Mouse (Mus musculus) T-helper 17 cell (primary cell): ENCODE results near the gene Smad1.

Experiments
- in situ Hi-C, 2 experiments: fragments of 300-600 bp; cut with MboI, MseI; formaldehyde crosslinking; loops; 1 replicate in 1 of 2; 2 replicates in 1 of 2; pipeline ENCODE4 v1.15.1; 2025; ENCODE audit warnings: high pct_unique_total_duplicates in 2 of 2

Smad1 gene

DNA sequence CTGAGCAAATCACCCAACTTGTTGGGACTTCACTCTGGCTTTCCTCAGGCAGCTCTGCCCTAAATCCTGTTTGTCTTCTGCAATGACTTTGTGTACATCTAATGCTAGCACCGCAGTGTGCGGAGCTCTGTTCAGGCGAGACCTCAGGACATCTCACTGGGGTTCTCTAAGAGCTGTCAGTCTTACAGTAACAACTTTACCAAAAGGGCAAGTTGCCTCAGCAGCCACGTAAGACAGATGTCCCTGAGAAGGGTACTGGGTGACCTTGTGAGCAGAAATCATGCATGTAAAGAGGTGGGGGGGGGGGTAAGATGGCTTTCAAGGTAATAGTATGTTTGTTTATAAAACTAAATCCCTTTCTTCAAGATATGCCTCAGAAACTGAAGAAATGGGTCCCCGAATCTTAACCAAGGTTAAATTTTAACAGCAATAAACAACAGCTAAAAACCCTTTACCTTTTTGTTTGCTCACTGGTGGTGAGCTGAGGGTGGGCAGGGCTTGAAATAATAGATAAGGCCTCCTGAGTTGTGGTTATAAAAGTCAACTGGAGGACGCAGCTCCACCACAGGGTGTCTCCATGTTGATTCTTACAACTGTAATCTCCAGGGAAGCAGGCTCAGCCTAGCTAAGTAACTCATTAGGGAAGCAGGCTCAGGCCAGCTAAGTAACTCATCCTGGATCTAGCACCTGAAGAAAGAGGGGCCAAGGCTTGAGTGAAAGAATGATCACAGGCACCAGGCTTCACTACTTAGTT is 38.4 kb downstream of the Smad1 start:
- in situ Hi-C loops = no loop called here

DNA sequence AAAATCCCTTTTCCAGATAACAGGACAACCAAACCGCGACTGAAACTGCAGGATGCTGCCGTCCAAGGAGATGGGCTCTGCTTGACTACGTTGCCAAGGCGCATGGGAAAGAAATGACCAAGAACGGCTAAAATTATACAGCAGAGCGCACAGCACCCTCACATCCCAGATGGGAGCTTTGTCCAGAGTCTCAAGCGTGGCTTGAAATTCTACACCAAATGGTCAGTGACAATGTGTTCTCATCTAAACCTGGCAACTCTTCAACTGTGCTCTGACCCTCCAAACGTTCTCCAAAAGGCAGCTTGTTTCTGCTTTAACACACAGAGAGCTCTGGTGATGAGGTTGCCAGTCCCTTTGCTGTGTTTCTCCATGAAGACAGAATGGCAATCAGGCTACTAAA is 39.0 kb downstream of the Smad1 start:
- in situ Hi-C loops = no loop called here

DNA sequence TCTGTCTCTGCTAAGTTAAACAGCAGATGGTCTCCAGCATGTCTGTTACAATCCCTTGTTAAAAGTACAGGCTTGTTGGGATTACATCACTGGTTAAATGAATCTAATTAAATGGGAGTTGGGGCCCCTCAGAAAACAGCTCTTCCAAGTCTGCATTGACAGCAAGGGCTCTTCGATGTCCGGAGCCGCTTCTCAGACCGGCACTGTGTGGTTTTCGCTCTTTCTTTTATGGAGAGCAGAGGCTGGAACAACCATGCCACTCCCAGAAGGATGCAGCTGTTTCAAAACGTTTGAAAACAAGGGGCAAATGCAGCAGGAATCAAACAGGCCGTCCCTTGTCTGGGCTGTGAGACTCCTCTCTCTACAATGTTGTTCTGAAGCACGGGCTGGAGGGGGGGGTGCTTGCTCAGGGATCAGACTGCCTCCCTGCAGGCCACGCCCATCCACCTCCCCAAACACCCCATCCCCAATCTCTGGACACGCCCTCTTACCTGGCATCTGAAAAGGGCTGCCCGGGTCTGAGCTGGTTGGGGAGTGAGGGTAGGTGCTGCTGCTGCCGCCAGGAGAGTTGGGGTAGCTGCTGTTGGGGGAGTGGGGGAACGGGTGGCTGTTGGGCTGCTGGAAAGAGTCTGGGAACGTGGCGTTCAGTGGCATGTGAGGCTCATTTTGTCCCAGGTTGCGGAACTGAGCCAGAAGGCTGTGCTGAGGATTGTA is 43.4 kb downstream of the Smad1 start:
- in situ Hi-C loops = no loop called here

DNA sequence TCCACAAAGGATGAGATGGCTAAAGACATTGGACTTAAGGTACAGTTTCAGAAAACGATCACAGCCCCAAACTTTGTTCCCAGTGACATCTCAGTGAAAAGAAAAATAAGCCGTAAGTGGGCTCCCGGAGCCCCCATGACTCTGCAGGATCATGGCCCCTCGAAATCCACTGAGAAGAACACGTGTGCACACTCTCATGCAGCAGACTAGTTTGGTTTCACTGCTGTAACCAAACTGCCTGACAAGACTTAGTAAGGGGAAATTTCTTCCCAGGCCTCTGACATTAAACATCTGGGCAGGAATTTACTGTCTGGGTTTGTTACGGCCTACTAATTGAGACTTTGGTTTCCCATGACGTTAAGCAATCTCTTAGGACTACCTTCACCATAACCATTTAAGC is 45.3 kb downstream of the Smad1 start:
- in situ Hi-C loops = no loop called here

DNA sequence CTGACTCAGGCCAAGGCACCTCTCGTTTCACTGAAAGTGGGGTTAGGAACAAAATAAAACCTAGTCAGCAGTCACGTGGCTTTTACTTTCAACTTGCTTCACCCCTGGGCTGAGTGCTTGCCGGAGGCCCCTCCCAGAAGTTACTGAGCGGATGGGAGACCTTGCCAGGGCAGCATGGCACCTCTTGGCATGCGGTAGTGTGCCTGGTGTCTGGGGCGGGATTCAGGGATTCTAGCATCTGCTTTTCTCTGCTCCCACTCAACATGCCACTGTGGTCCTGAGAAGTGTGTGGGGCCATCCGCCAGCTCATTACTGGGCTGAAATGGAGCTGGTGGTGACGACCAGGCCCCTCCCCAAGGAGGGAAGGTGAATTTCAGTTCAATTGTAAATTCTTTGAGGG is 47.4 kb downstream of the Smad1 start:
- in situ Hi-C loops = no loop called here

DNA sequence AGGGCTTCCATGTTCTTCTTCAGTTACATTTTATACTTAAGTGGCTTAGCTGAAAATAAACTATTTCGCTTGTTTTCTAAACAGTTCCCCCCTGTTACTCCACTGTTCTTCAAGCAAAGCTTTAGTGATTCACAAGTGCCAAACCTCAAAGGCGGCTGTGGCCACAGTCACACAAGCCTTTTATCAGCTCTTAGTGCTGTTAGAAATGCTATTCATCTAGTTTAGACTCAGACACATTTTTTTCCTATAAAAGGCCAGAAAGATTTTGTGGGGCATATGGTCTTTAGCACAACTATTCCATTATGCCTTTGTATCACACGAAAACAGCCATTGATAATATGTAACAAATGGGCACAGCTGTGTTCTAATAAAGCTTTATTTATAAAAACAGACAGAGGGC is 48.5 kb downstream of the Smad1 start:
- in situ Hi-C loops = no loop called here

DNA sequence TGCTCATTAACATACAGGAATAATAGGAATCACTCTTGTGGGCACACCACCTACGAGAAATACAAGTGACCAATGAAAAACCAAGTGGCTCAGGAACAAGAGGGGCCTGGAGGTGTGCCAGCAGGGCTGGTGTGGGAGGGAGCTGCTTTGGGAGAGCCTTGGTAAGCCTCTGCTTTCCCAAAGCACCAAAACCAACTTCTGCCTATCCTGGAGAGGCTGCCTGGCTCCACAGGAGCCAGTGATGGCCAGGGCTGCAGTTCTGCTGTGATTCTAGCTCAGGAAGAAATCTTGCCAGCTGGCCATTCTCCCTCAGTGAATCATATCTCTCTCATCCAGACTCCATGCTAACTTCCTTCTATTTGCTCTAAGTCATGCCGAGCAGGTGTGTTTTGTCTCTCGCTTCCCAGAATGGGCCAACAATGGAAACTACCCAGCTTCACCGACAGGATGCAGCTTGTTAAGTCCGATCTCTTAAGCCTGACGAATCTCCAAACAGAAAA is 49.2 kb downstream of the Smad1 start:
- in situ Hi-C loops = no loop called here

DNA sequence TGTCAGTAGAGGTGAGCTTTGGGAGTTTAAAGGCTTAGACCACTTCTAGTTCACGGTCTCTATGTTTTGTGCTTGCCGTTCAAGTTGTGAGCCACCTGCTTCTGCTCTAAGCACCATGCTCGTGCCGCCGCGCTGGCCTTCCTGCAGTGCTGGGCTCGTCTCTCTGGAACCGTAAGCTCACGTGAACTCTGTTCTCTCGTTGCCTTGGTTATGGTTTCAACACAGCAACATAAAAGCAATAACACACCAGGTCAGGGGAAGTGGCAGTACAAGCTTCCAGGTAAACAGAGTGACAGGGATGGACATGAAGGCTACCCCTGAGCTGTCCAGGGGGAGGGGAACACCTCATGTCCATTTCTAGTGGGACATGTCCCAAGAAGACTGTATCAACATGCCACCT is 52.9 kb downstream of the Smad1 start:
- in situ Hi-C loops = loop anchor here in 1 of 2 experiments (10.0 kb wide), 1 partner anchor 1142 kb away; no protein-coding TSS in a partner anchor

DNA sequence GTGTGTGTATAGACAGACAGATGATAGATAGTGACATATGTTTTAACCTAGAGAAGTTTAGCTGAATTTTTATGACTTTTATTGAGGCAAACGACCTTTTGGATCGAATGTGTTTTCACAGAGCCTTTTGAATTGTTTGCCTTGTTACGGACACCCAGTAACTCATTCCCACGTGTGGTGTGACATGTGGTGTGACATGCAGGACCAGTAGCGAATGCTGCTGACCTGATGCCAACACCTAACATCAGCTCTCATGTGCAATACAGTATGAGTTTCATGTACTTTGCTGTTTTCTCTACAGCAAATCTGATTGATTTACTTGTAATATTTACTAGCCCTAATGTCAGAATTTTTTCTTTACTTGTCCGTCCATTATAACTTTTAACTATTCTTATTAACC is 53.5 kb downstream of the Smad1 start:
- in situ Hi-C loops = loop anchor here in 1 of 2 experiments (10.0 kb wide), 1 partner anchor 1141 kb away; no protein-coding TSS in a partner anchor

DNA sequence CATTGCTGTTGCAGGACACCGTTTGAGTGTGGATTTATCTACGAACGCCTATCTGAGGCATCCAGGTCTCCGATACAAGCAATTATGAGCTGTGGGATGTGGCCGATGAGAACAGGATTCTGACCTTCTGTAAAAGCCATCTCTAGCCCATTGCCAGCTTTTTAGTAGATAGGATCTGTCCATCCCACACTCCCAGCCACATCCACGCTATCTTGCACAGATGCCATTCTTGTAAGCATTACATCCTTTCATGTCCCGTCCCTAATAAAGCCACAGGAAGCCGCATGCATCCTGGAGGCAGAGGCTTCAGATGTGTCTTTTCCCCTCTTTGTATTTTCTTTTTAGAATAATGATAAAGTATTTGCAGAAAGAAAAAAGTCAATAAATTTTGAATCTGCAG is 58.1 kb downstream of the Smad1 start:
- in situ Hi-C loops = loop anchor here in 1 of 2 experiments (10.0 kb wide), 1 partner anchor 1136 kb away; no protein-coding TSS in a partner anchor

DNA sequence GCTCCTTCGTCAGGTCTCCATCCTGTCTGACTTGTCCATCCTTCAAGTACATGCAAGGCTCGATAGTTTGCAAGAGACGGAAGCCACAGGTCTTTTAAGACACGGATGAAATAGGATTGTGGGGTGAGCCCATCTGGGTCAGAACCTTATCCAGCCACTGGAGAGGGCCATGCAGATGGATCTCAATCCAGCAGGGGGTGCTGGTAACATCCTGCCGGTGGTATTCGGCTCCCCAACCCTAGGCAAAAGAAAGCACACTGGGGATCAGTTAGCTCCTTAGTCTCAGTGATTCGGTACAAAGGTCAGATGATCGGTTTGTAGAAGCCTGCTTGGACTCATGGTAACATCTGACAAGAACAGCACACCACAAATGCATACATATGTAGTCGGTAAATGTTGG is 59.8 kb downstream of the Smad1 start:
- in situ Hi-C loops = no loop called here

DNA sequence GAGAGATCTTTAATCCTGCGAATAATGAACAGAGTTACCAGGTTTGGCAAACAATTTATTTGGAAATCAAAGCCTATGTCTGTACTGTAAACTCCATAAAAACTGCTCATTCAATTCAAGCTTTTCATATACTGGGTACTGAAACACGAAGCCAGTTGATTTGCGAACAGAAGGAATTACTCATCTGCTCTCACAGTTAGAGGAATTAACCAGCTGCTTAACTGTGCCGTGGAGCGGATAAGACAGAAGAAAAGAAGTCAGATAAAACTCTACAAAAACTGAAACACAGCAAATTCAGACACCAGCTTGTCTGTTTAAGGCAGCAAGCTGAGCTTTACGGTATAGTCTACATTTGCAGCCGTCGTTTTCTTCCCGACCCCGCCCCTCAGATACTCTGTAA is 60.7 kb downstream of the Smad1 start:
- in situ Hi-C loops = no loop called here

DNA sequence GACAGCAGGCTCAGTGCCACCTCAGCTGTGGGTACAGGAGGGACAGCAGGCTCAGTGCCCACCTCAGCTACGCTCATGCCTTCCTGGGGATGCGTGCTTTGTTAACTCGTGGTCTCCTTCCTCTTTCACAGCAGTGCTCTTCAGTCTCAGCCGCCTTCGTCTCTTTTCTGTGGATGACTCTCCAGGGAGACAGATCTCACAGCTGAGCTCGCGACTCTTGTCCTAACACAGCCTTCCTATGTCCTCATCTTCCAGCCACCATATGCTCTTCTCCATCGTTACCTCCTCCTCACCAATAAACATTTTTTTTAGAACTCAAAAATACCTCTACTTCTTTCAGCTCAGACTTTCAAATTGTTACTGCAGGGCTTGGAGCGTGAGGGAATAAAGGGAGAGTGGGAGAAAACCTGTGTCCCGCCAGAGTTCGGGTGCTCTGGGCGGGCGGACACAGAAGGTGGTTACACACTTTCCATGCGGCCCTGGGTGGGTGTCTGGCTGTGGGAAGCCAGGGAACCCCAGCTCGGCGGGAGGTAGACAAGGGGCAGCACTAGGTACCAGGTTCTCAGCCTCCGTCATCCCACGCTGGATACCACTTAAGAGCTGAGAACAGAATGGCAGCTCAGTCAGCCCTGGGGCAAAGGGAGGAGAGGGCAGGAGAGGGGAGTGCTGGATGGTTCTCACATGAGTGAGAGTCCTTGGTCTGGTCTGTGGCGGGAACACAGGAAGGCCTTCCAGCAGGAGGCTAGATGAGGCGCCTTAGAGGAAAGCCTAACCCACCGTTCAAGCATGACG is 67.0 kb downstream of the Smad1 start:
- in situ Hi-C loops = no loop called here

DNA sequence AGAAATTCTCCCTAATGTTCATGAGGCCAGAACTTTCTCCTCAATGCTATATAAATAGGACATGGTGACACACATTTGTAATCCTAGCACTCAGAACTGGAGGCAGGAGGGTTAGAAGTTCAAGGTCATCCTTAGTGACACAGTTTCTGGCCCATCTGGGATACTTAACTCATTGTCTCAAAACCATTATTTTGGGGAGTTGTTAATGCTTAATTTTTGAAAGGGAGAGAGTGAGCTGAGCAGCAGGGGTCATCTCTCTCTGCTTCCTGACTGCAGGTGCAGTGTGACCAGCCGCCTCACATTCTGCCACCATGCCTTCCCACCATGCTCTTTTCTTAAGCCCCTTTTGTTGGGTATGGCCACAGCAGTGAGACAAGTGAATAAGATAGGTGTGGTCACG is 67.7 kb downstream of the Smad1 start:
- in situ Hi-C loops = no loop called here

DNA sequence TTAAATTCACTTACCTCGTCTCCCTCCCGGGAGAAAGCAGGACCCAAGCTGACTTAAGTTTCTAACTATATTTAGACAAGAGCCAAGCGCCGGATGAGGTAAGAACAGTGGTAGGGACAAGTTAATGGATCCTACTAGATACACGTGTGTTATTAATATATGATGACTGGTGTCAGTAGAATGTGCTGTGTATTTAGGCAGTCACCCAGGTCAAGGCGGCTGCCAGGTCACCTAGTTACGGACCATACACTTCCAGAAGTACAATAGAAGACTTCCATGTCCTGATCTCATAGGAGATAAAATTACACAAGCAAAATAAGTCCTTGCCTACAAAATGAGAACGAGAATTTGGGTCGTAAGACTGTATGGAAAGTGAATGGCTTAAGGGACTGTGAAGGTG is 68.3 kb downstream of the Smad1 start:
- in situ Hi-C loops = no loop called here

DNA sequence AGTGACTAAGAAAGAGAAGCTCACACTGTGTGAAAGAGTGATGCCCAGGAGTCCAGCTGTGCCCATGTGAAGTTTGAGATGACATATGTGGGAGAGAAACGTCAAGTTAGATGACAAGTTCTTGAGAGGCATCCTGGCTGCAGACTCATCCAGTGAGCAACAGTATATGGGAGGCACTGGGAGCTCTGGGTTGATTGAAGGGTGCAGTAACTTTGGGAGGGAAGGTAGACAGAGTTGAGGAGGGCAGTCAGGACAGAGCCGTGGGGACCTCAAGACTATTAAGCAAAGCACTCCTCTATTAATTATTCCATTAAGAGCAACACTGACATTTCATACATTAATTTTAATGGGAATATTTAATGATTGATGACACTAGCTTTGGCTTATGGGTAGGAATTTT is 69.6 kb downstream of the Smad1 start:
- in situ Hi-C loops = loop anchor here in 1 of 2 experiments (10.0 kb wide), 1 partner anchor 985 kb away; no protein-coding TSS in a partner anchor

DNA sequence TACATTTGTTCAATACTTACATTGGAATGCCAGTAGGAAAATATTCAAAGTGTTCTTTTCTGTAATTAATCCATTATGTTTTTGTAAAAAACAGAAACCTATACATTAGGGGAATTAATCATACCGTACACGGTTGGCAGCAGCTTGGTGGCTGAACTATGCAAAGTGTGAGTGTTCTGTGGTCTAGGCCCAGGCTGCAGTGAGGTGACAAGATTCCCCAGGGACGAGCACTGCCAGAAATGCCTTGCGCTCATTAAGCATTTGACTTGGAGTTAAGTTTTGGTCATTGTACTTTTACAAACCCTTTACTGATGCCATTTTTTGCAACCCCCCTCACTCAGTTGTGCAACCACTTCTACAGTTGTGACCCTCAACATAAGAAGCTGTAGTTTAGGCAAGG is 70.1 kb downstream of the Smad1 start:
- in situ Hi-C loops = loop anchor here in 1 of 2 experiments (10.0 kb wide), 1 partner anchor 986 kb away; no protein-coding TSS in a partner anchor

DNA sequence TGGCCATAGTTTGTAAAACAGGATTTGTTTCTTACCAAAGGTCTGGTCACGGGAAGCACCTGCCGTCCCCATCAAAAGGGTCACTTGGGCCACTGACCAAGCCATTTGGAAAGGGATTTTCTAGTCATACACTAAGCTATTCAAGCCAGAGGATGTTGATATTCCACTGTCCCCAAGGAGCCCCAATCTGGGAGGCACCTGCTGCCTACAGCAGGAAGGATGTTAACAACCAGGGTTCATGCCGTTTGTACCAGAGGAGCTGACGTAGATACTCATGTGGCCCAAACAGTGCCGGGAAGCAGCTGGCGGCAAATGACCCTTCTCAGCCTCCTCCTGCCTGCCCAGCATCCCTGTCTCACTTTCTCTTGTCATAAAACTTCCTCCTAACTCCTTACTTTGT is 73.8 kb downstream of the Smad1 start:
- in situ Hi-C loops = loop anchor here in 1 of 2 experiments (10.0 kb wide), 1 partner anchor 989 kb away; no protein-coding TSS in a partner anchor

DNA sequence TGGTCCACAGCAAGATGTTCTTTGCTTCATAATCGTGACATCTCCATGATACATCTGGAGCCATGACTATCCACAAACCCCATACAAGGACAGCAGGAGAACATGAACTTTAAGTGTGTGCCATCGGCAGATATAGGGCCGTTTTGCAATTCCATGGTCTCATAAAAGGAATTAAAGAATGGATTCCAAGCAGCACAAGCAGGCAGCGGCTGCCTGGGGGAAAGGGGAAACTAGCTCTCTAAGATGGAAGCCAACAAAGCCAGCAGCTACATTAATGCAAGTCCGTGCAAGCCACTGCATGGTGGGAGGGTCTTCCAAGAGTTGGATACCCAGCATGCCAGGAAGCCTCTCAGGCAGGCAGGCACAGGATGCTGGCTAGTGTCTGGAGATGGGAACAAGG is 74.4 kb downstream of the Smad1 start:
- in situ Hi-C loops = loop anchor here in 1 of 2 experiments (10.0 kb wide), 1 partner anchor 990 kb away; no protein-coding TSS in a partner anchor

DNA sequence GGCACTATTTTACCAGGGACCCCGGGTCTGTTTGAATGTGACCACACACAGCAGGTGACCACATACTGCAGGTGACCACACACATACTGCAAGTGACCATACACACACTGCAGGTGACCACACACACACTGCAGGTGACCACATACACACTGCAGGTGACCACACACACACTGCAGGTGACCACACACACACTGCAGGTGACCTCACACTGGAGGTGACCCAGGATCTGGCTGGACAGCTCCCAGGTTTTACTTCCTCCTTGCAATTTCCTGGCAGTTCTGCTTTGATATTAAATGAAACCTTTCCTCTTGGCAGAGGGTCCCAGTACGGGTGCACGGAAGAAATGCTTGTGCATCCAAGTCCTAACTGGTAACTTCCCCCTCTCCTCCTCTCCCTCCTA is 75.3 kb downstream of the Smad1 start:
- in situ Hi-C loops = loop anchor here in 1 of 2 experiments (10.0 kb wide), 1 partner anchor 991 kb away; no protein-coding TSS in a partner anchor

DNA sequence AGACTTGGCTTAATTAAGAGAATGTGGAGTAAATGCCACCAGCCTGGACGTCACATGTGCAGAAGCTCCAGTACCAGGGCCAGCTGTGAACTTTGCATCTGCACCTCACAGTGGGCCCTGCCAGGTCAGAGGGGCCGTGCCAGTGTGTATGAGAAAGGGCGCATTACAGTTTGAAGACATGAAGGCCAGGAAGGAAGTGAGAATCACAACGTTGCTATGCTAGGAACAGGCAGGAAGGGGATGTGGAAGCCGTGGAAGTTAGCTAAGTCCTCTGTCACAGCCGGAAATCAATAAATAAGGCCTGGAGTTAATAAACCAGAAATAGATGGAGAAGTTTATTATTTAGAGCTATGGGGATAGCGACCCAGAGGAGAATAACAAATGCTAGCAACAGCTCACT is 76.2 kb downstream of the Smad1 start:
- in situ Hi-C loops = loop anchor here in 1 of 2 experiments (10.0 kb wide), 1 partner anchor 992 kb away; no protein-coding TSS in a partner anchor
